Mouse (Mus musculus) spleen, adult 2 months (tissue): ENCODE results near the gene Bcam.

Source experiments
- CTCF ChIP-seq: fragments of 200-500 bp; IDR thresholded peaks from 2 replicates; pipeline ENCODE4 v1.5.1; 2011; ENCODE audit warnings: mild to moderate bottlenecking, inconsistent platforms; ENCODE audit not compliant: insufficient read depth, insufficient read length, insufficient replicate concordance; ENCODE audit errors: extremely low read depth
- POLR2A ChIP-seq: fragments of 200-500 bp; IDR thresholded peaks from 2 replicates; pipeline ENCODE4 v1.6.1; 2011; ENCODE audit warnings: low read depth, low read length, inconsistent platforms

GRCm38 (mm10) chr7:19763829-19764477 is 6.9 kb downstream of the Bcam start:
- TF ChIP-seq CTCF: no peak
- TF ChIP-seq POLR2A: no peak
